Mouse (Mus musculus) kidney, adult 2 months (tissue): ENCODE results near the gene Lrrc46.

ENCODE experiments used
- CTCF ChIP-seq: fragments of 200-500 bp; conservative IDR thresholded peaks from 2 replicates; pipeline ENCODE4 v1.5.1; 2011; ENCODE audit warnings: low read depth, mild to moderate bottlenecking, control low read depth, low read length, moderate library complexity, mixed read lengths; ENCODE audit not compliant: insufficient read depth, insufficient read length
- POLR2A ChIP-seq: fragments of 200-500 bp; IDR thresholded peaks from one replicate; pipeline ENCODE4 v1.6.1; 2011; ENCODE audit warnings: low read depth, low read length, control low read depth

GRCm38 (mm10) chr11:97030426-97030825 lies 10.8 kb downstream of the Lrrc46 start:
- TF ChIP-seq CTCF (no peak), POLR2A (no peak)
